Mouse (Mus musculus) hindbrain, embryonic 14.5 days (tissue): Measurements from ENCODE around the gene Mpp5. TPM values are rescaled to one million over a fixed set of nuclear protein-coding genes. Genes with fewer than 3 reads are reported as not detected.
A peak's percentile ranks its signal among the peaks of the same experiment; 100 is the strongest.

Source experiments
- ATAC-seq: fragments of 200-750 bp; cut with Nextera tagmentation; 2 replicates; pipeline ENCODE4 v1.8.0; 2017; ENCODE audit warnings: moderate number of reproducible peaks, mild to moderate bottlenecking, moderate TSS enrichment, moderate library complexity; ENCODE audit not compliant: low FRiP score
- DNase-seq: peaks from one replicate; pipeline ENCODE4 v3.0.0-alpha.2; 2015; ENCODE audit warnings: low spot score
- H3K27ac ChIP-seq: fragments of 300-500 bp; sonication (generic); 2 replicates; pipeline ENCODE4 v1.5.1; 2014; ENCODE audit warnings: mild to moderate bottlenecking, moderate library complexity
- H3K27me3 ChIP-seq: fragments of 300-500 bp; sonication (generic); 2 replicates; pipeline ENCODE4 v1.6.1; 2014; ENCODE audit warnings: mild to moderate bottlenecking, low read length, mixed read lengths; ENCODE audit not compliant: control insufficient read depth, insufficient read depth
- H3K36me3 ChIP-seq: fragments of 300-500 bp; sonication (generic); replicated peaks from 2 replicates; pipeline ENCODE4 v1.6.1; 2014; ENCODE audit not compliant: control insufficient read depth, insufficient read depth
- H3K4me1 ChIP-seq: fragments of 300-500 bp; sonication (generic); replicated peaks from 2 replicates; pipeline ENCODE4 v1.6.1; 2014; ENCODE audit warnings: antibody characterized with exemption, low read length, mixed read lengths; ENCODE audit not compliant: control insufficient read depth, insufficient read depth
- H3K4me2 ChIP-seq: fragments of 300-500 bp; sonication (generic); replicated peaks from 2 replicates; pipeline ENCODE4 v1.6.1; 2014; ENCODE audit warnings: mild to moderate bottlenecking, moderate library complexity
- H3K4me3 ChIP-seq: fragments of 300-500 bp; sonication (generic); replicated peaks from 2 replicates; pipeline ENCODE4 v1.5.1; 2014; ENCODE audit warnings: mild to moderate bottlenecking, low read length
- H3K9ac ChIP-seq: fragments of 300-500 bp; sonication (generic); 2 replicates; pipeline ENCODE4 v1.6.1; 2014
- H3K9me3 ChIP-seq: fragments of 300-500 bp; sonication (generic); 2 replicates; pipeline ENCODE4 v1.6.1; 2016; ENCODE audit warnings: low read length; ENCODE audit not compliant: control insufficient read depth
- WGBS: fragments of 180-500 bp; shearing (Covaris S2); extraction: QIAGEN DNeasy Blood & Tissue Kit; methylation state at CpG from one replicate; pipeline ENCODE4 v1.1.7; 2014; 5-methylcytosine and 5-hydroxymethylcytosine counted together
- polyA plus RNA-seq: library from polyadenylated mRNA; unstranded; fragments of >200 nt; fragmentation: Nextera tagmentation; extraction: Ambion mirVana; gene quantifications from 2 replicates; pipeline ENCODE4 v1.2.1, GENCODE M21; 2014

The Mpp5 gene
- polyA plus RNA-seq = 15.0 TPM in 2 replicates

GRCm38 (mm10) chr12:78748557-78749377 is at the start of gene Mpp5:
Mpp5 (plus strand) TSS chr12:78748907.
- Histone ChIP-seq H3K9me3 (no peaks in the 10 kb centered on the region), H3K4me2 (peak within 1 kb of the TSS; percentile 93), H3K9ac (peak within 1 kb of the TSS; percentile 68), H3K4me3 (peak within 1 kb of the TSS; percentile 83), H3K4me1 (no peaks in the 10 kb centered on the region), H3K27me3 (no peaks in the 10 kb centered on the region), H3K36me3 (no peaks in the 10 kb centered on the region), H3K27ac (peak within 1 kb of the TSS; percentile 66)
- ATAC-seq (peak; percentile 100), DNase-seq (peak; percentile 97)
- WGBS = under 1% methylated on average over 79 of the region's 98 CpGs

DNA sequence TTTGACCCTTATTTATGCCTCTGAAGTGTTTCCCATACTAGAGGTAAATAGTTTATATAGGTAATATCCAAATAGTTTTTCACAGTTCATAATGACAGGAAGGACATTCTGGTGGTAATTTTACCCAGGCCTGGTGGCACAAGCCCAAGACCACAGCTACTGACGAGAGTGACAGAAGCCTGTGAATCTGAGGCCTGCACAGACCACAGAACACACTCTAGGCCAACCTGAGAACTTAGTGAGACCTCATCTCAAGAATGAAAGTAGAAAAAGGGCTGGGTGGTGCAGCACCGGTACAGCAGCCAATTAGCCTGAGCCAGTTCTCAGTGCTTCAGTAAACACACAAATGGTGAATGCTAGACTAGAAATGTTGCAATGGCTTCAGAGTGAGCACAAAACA is 30.9 kb upstream of the Mpp5 start:
- H3K9ac ChIP-seq = no peak overlapping the region
- no peak for ATAC-seq
- no peaks in the 10 kb centered on the region for H3K9me3 ChIP-seq
- no peak overlapping the region for H3K4me2 ChIP-seq
- no peak overlapping the region for H3K27ac ChIP-seq
- WGBS = 88% methylated on average over 2 of the region's 2 CpGs
- H3K36me3 ChIP-seq = no peaks in the 10 kb centered on the region
- H3K4me3 ChIP-seq = no peak overlapping the region
- H3K27me3 ChIP-seq = no peaks in the 10 kb centered on the region
- H3K4me1 ChIP-seq = no peaks in the 10 kb centered on the region
- DNase-seq = no peak

DNA sequence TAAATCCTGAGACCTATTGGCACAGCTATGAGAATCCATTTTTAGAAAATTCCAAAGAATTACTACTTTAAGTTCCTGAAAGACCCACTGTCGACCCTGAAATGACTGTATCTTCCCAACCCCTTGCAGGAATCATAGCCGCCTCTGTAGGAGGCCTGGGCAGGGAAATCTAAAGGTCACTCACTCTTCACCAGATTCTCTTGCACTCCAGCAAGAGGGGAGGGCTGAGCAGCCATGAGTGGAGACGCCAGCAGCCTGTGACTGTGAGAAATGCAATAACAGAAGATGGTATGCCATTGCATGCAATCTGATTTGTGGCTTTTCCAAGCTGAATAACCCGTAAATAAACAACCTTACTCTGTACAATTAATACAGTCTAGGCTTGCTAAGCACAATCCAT is 21.0 kb upstream of the Mpp5 start:
- Histone ChIP-seq H3K9me3 (no peaks in the 10 kb centered on the region), H3K4me3 (no peak overlapping the region), H3K9ac (no peak overlapping the region), H3K36me3 (no peaks in the 10 kb centered on the region), H3K27ac (no peak overlapping the region), H3K27me3 (no peaks in the 10 kb centered on the region), H3K4me1 (no peaks in the 10 kb centered on the region), H3K4me2 (no peak overlapping the region)
- DNase-seq (no peak), ATAC-seq (no peak)
- 66% methylated on average over 4 of the region's 4 CpGs for WGBS

GRCm38 (mm10) chr12:78739633-78740032 is 9.1 kb upstream of the Mpp5 start:
- H3K36me3 ChIP-seq = no peaks in the 10 kb centered on the region

GRCm38 (mm10) chr12:78740289-78740688 is 8.4 kb upstream of the Mpp5 start:
- Histone ChIP-seq H3K36me3 (no peaks in the 10 kb centered on the region), H3K4me2 (no peak overlapping the region), H3K4me1 (no peaks in the 10 kb centered on the region), H3K4me3 (no peak overlapping the region), H3K27ac (no peak overlapping the region), H3K9ac (no peak overlapping the region), H3K27me3 (no peaks in the 10 kb centered on the region), H3K9me3 (no peaks in the 10 kb centered on the region)
- WGBS = 93% methylated on average over 2 of the region's 2 CpGs
- DNase-seq (no peak), ATAC-seq (no peak)

More at GRCm38 (mm10) chr12:78739633-78740032, 9.1 kb upstream of the Mpp5 start:
- WGBS = 69% methylated on average over 2 of the region's 2 CpGs
- Histone ChIP-seq H3K4me3 (no peak overlapping the region), H3K9ac (no peak overlapping the region), H3K4me1 (no peaks in the 10 kb centered on the region), H3K4me2 (no peak overlapping the region), H3K27ac (no peak overlapping the region), H3K27me3 (no peaks in the 10 kb centered on the region), H3K9me3 (no peaks in the 10 kb centered on the region)
- DNase-seq (no peak), ATAC-seq (no peak)

DNA sequence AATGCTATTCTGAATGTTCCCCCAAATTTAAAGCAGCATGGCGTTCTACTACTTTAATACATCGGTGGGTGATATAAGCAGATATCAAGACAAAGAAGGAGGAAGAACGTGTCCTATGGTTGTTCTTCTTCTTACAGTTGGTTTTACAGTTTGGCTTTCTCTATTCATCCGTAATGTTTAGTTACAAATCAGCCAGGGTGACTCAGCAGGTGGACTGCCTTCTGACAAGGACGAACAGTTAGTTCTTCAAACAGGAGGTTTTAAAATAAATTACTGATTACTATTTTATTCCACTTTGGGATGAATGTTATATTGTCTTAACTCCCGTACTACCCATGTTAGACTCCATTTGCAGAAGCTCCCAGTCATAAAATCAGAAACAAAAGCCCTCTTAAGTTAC is 2.5 kb upstream of the Mpp5 start:
- no peaks in the 10 kb centered on the region for H3K9me3 ChIP-seq
- DNase-seq = no peak
- H3K4me2 ChIP-seq = no peak overlapping the region
- WGBS = 74% methylated on average over 6 of the region's 6 CpGs
- H3K4me1 ChIP-seq = no peaks in the 10 kb centered on the region
- H3K9ac ChIP-seq = no peak overlapping the region
- ATAC-seq = no peak
- H3K27ac ChIP-seq = no peak overlapping the region
- no peak overlapping the region for H3K4me3 ChIP-seq
- no peaks in the 10 kb centered on the region for H3K27me3 ChIP-seq
- H3K36me3 ChIP-seq = no peaks in the 10 kb centered on the region

DNA sequence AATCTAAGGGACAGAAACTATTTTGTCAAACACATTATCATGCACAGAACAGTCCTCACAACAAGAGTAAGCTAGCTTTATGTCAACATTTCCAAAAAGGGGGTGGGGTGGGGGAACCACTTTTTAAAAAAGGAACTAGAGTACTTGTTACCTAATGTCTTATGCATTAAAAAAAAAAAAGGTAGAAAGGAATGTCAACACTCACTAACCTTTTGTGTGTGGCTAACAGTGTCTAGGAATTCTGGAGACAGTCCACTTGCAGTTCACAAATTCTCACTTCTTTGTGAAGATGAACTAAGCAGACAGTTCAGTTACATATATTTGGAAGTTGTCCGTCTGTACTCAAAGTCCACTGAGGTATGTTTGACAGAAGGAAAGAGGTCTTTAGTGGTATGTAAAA is 1.3 kb upstream of the Mpp5 start:
- H3K4me1 ChIP-seq = no peaks in the 10 kb centered on the region
- no peaks in the 10 kb centered on the region for H3K9me3 ChIP-seq
- no peak overlapping the region for H3K27ac ChIP-seq
- H3K36me3 ChIP-seq = no peaks in the 10 kb centered on the region
- H3K9ac ChIP-seq = no peak overlapping the region
- WGBS = 96% methylated on average over 1 of the region's 1 CpGs
- ATAC-seq (no peak), DNase-seq (no peak)
- no peak overlapping the region for H3K4me3 ChIP-seq
- H3K4me2 ChIP-seq = 0 out of 2 replicates have a peak overlapping the region, but pooled peaks have one; percentile 93
- no peaks in the 10 kb centered on the region for H3K27me3 ChIP-seq

DNA sequence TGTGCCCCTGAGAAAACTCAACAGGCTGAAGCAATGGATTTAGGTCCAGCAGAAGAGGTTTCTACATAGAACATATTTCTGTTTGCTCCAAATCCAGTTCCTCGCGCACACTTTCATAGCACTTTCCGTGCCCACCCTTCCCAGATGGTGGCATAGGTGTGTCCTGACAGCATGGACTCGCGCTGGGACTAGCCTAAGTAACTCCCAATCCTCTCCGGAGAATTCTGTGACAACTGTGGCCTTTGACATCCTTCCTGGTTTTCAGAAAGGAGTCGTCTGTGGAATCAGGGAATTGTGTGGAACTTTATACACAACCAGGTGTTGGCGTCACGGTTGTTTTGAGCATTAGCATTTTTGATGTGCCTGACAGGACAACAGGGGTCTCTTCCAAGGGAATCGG is 594 bp upstream of the Mpp5 start:
- peak; percentile 26 for DNase-seq
- Histone ChIP-seq H3K4me2 (peak overlapping the region; percentile 93), H3K36me3 (no peaks in the 10 kb centered on the region), H3K9me3 (no peaks in the 10 kb centered on the region), H3K27me3 (no peaks in the 10 kb centered on the region), H3K9ac (peak overlapping the region; percentile 68), H3K4me3 (peak overlapping the region; percentile 83), H3K4me1 (no peaks in the 10 kb centered on the region), H3K27ac (no peak overlapping the region)
- WGBS = under 1% methylated on average over 10 of the region's 10 CpGs
- ATAC-seq = peak; percentile 0; the same call in 1 of the 2 replicates

GRCm38 (mm10) chr12:78749378-78749801 is 683 bp downstream of the Mpp5 start:
- no peaks in the 10 kb centered on the region for H3K27me3 ChIP-seq
- H3K9ac ChIP-seq = peak overlapping the region; percentile 68
- H3K4me2 ChIP-seq = peak overlapping the region; percentile 93
- no peaks in the 10 kb centered on the region for H3K36me3 ChIP-seq
- peak overlapping the region; percentile 66 for H3K27ac ChIP-seq
- peak; percentile 28 for DNase-seq
- peak; percentile 34 for ATAC-seq
- H3K4me1 ChIP-seq = no peaks in the 10 kb centered on the region
- H3K4me3 ChIP-seq = peak overlapping the region; percentile 83
- H3K9me3 ChIP-seq = no peaks in the 10 kb centered on the region
- under 1% methylated on average over 24 of the region's 25 CpGs for WGBS
